Mouse (Mus musculus): ENCODE measurements around the gene Trappc2l.
A peak's percentile ranks its signal among the peaks of the same experiment; 100 is the strongest.
"Not testable (repeated sequence)": the region's sequence is repeated elsewhere in the genome, so short reads cannot be mapped to it uniquely, and the experiment has no call there.

The Trappc2l gene

GRCm38 (mm10) chr8:122611295-122612133, at the start of gene Trappc2l, which contains the start of gene Galns:
Trappc2l (plus strand) TSS chr8:122611640.
Galns (minus strand) TSS chr8:122611463.
- peak; percentile 96 for DNase-seq

GRCm38 (mm10) chr8:122564363-122565352, 46.8 kb upstream of the Trappc2l start:
- DNase-seq: no peak

- no peak for DNase-seq
Observed at GRCm38 (mm10) chr8:122566766-122567165, 44.7 kb upstream of the Trappc2l start.

GRCm38 (mm10) chr8:122567361-122568108, 43.9 kb upstream of the Trappc2l start, which contains the start of gene Cdt1:
Cdt1 (plus strand) TSS chr8:122568015.
- peak; percentile 93 for DNase-seq

GRCm38 (mm10) chr8:122568109-122568504, 43.3 kb upstream of the Trappc2l start:
- no peak for DNase-seq

- DNase-seq: no peak
Observed at GRCm38 (mm10) chr8:122568881-122569309, 42.5 kb upstream of the Trappc2l start.

GRCm38 (mm10) chr8:122569329-122569728, 42.1 kb upstream of the Trappc2l start:
- DNase-seq: no peak

- no peak for DNase-seq
Observed at GRCm38 (mm10) chr8:122569996-122570395, 41.4 kb upstream of the Trappc2l start.

GRCm38 (mm10) chr8:122571153-122571552, 40.3 kb upstream of the Trappc2l start:
- DNase-seq: no peak

GRCm38 (mm10) chr8:122571750-122572267, 39.6 kb upstream of the Trappc2l start:
- no peak for DNase-seq

- DNase-seq: peak; percentile 74
Observed at GRCm38 (mm10) chr8:122572751-122573150, 38.7 kb upstream of the Trappc2l start.

GRCm38 (mm10) chr8:122573176-122573575, 38.3 kb upstream of the Trappc2l start:
- not testable (repeated sequence) for DNase-seq

GRCm38 (mm10) chr8:122573577-122573976, 37.9 kb upstream of the Trappc2l start:
- no peak for DNase-seq

GRCm38 (mm10) chr8:122574264-122574663, 37.2 kb upstream of the Trappc2l start:
- no peak for DNase-seq

- DNase-seq: peak; percentile 46
Observed at GRCm38 (mm10) chr8:122574667-122575251, 36.7 kb upstream of the Trappc2l start.

GRCm38 (mm10) chr8:122575286-122575685, 36.2 kb upstream of the Trappc2l start:
- no peak for DNase-seq

- DNase-seq: no peak
Observed at GRCm38 (mm10) chr8:122575735-122576647, 35.4 kb upstream of the Trappc2l start.

GRCm38 (mm10) chr8:122576648-122577022, 34.8 kb upstream of the Trappc2l start, which contains the start of gene Aprt:
Aprt (minus strand) TSS chr8:122576909.
- DNase-seq: peak; percentile 94

GRCm38 (mm10) chr8:122577116-122577515, 34.3 kb upstream of the Trappc2l start:
- no peak for DNase-seq

- peak; percentile 16 for DNase-seq
Observed at GRCm38 (mm10) chr8:122579196-122579595, 32.2 kb upstream of the Trappc2l start.

- DNase-seq: no peak
Observed at GRCm38 (mm10) chr8:122580926-122581325, 30.5 kb upstream of the Trappc2l start.

Measured in kidney, adult 11 months (tissue).